Mouse (Mus musculus): ENCODE results near the gene Tcl1b1.

- TF ChIP-seq POLR2A (IDR thresholded peaks at IDR 0.05; ENCODE audit: insufficient read depth, low read length) = no peak
- TF ChIP-seq CTCF (IDR thresholded peaks at IDR 0.05; ENCODE audit: low read depth, low read length) = no peak
- no peak for TF ChIP-seq EP300 (IDR thresholded peaks at IDR 0.05; ENCODE audit: insufficient read depth, low read depth, low read length)
Observed at GRCm38 (mm10) chr12:105125362-105125761, 34.1 kb upstream of the Tcl1b1 start.

Measured in ES-Bruce4 (cell line).